Mouse (Mus musculus): Measurements from ENCODE around the gene Hdhd3. TPM values are rescaled to one million over a fixed set of nuclear protein-coding genes. Genes with fewer than 3 reads are reported as not detected.

Gene Hdhd3
- polyA plus RNA-seq, 1 experiment = 0.46 TPM

GRCm38 (mm10) chr4:62514995-62515394, 11.7 kb upstream of the Hdhd3 start:
- no peak overlapping the region for H3K27ac ChIP-seq (ENCODE audit: insufficient read depth, low read depth, low read length)

GRCm38 (mm10) chr4:62513998-62514506, 10.8 kb upstream of the Hdhd3 start:
- Histone ChIP-seq H3K4me1 (ENCODE audit: control insufficient read depth, insufficient read depth, low read length) (peaks cover 14% of the 10 kb centered on the region), H3K4me3 (ENCODE audit: insufficient read depth, low read length) (no peak overlapping the region), H3K27ac (ENCODE audit: insufficient read depth, low read depth, low read length) (no peak overlapping the region)

More at GRCm38 (mm10) chr4:62514995-62515394, 11.7 kb upstream of the Hdhd3 start:
- peaks cover 14% of the 10 kb centered on the region for H3K4me1 ChIP-seq (ENCODE audit: control insufficient read depth, insufficient read depth, low read length)
- H3K4me3 ChIP-seq (ENCODE audit: insufficient read depth, low read length) = no peak overlapping the region
- TF ChIP-seq POLR2A (IDR thresholded peaks at IDR 0.05; ENCODE audit: borderline replicate concordance, low read depth, low read length) = no peak
- no peak for TF ChIP-seq CTCF (IDR thresholded peaks at IDR 0.05; ENCODE audit: low read depth, low read length)

GRCm38 (mm10) chr4:62509946-62510345, 6.7 kb upstream of the Hdhd3 start:
- Histone ChIP-seq H3K4me3 (ENCODE audit: insufficient read depth, low read length) (no peak overlapping the region), H3K27ac (ENCODE audit: insufficient read depth, low read depth, low read length) (no peak overlapping the region), H3K4me1 (ENCODE audit: control insufficient read depth, insufficient read depth, low read length) (no peaks in the 10 kb centered on the region)
- TF ChIP-seq CTCF (IDR thresholded peaks at IDR 0.05; ENCODE audit: low read depth, low read length) (no peak), POLR2A (IDR thresholded peaks at IDR 0.05; ENCODE audit: borderline replicate concordance, low read depth, low read length) (no peak)

More at GRCm38 (mm10) chr4:62513998-62514506, 10.8 kb upstream of the Hdhd3 start:
- TF ChIP-seq POLR2A (IDR thresholded peaks at IDR 0.05; ENCODE audit: borderline replicate concordance, low read depth, low read length) (no peak), CTCF (IDR thresholded peaks at IDR 0.05; ENCODE audit: low read depth, low read length) (no peak)

DNA sequence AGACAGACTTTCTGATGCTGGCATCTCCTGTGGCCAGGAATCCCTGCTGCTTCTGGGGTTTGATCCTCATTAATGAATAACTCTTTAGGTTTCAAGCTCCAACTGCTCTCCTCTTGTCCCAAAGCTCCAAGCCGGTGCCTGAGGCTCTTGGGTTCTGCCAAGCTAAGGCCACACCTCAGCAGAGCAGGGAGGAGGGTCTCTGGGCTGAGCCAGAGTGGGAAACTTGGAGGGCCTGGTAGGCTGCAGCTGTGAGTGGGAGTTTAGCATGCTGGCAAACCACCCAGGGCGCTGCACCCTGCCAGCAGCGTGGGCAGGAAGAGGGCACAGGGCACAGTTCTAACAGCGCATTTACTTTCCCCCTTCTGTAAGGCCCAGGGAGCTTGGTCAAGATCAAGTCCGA, 5.6 kb upstream of the Hdhd3 start:
- Histone ChIP-seq H3K4me3 (ENCODE audit: insufficient read depth, low read length) (no peak overlapping the region), H3K4me1 (ENCODE audit: control insufficient read depth, insufficient read depth, low read length) (no peaks in the 10 kb centered on the region), H3K27ac (ENCODE audit: insufficient read depth, low read depth, low read length) (no peak overlapping the region)
- no peak for TF ChIP-seq POLR2A (IDR thresholded peaks at IDR 0.05; ENCODE audit: borderline replicate concordance, low read depth, low read length)
- no peak for TF ChIP-seq CTCF (IDR thresholded peaks at IDR 0.05; ENCODE audit: low read depth, low read length)

GRCm38 (mm10) chr4:62506798-62507197, 3.5 kb upstream of the Hdhd3 start:
- Histone ChIP-seq H3K27ac (ENCODE audit: insufficient read depth, low read depth, low read length) (no peak overlapping the region), H3K4me3 (ENCODE audit: insufficient read depth, low read length) (no peak overlapping the region), H3K4me1 (ENCODE audit: control insufficient read depth, insufficient read depth, low read length) (0 out of 2 replicates have a peak, but pooled peaks cover 2% of the 10 kb centered on the region)
- TF ChIP-seq POLR2A (IDR thresholded peaks at IDR 0.05; ENCODE audit: borderline replicate concordance, low read depth, low read length) (no peak), CTCF (IDR thresholded peaks at IDR 0.05; ENCODE audit: low read depth, low read length) (no peak)

DNA sequence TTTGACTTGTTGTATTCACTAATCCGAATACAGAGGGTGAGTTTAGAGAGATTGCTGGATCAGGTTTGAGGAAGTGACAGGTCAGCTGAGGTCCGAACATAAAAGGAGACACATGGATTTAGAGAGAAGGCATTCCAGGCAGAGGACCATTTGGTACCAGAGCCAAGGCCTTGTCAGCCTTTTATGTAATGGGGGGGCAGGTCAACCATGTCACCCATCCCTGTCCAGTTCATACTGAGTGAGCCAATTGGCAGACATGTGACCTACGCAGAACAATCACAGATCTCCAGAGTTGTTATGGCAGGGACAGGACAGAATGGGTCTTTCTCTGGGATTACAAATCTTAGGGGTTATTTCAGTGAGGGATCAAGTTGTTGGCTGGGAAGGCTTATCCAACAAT, 2.7 kb upstream of the Hdhd3 start:
- Histone ChIP-seq H3K4me3 (ENCODE audit: insufficient read depth, low read length) (no peak overlapping the region), H3K4me1 (ENCODE audit: control insufficient read depth, insufficient read depth, low read length) (0 out of 2 replicates have a peak, but pooled peaks cover 4% of the 10 kb centered on the region), H3K27ac (ENCODE audit: insufficient read depth, low read depth, low read length) (no peak overlapping the region)
- no peak for TF ChIP-seq CTCF (IDR thresholded peaks at IDR 0.05; ENCODE audit: low read depth, low read length)
- no peak for TF ChIP-seq POLR2A (IDR thresholded peaks at IDR 0.05; ENCODE audit: borderline replicate concordance, low read depth, low read length)

- Histone ChIP-seq H3K4me1 (ENCODE audit: control insufficient read depth, insufficient read depth, low read length) (0 out of 2 replicates have a peak, but pooled peaks cover 4% of the 10 kb centered on the region), H3K4me3 (ENCODE audit: insufficient read depth, low read length) (no peak overlapping the region), H3K27ac (ENCODE audit: insufficient read depth, low read depth, low read length) (no peak overlapping the region)
- no peak for TF ChIP-seq CTCF (IDR thresholded peaks at IDR 0.05; ENCODE audit: low read depth, low read length)
- TF ChIP-seq POLR2A (IDR thresholded peaks at IDR 0.05; ENCODE audit: borderline replicate concordance, low read depth, low read length) = no peak
Observed at GRCm38 (mm10) chr4:62502969-62503368, 298 bp downstream of the Hdhd3 start.

DNA sequence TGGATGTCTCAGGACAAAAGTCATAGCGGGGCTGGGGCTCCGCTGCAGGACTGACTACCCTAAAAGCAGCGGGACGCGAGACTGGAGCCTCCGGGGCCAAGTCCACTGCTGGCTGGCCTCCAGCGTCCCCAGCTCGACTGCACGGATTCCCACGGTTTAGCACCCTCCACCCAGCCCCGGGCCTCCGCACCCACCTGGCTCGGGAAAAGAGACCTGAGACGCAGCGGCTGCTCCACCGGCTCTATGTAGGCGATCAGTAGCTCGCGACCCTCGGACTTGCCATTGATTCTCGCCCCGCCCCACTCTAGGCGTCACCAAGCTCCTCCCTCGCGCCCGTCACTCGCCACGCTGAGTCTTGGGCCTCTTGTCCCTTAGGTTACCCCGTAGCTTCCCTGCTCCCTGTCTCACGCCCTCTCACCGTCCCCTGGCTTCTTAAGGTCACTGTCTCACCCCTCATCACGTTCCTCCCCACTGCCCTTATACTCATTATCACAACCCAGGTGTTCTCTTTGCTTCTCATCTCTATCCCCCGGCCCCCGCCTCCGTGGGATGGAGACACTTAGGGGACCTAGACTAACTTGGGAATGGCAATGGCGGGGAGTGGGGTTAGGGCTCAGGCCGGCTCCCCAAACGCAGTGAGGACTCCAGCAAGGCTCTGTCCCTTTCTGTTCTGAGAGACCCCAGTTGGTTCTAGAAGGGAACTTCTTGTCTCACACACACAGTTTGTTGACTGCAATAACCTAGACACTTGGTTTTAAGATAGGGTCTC, 1.1 kb downstream of the Hdhd3 start:
- Histone ChIP-seq H3K4me1 (ENCODE audit: control insufficient read depth, insufficient read depth, low read length) (0 out of 2 replicates have a peak, but pooled peaks cover 4% of the 10 kb centered on the region), H3K27ac (ENCODE audit: insufficient read depth, low read depth, low read length) (no peak overlapping the region), H3K4me3 (ENCODE audit: insufficient read depth, low read length) (peak overlapping the region; percentile 79)
- TF ChIP-seq POLR2A (IDR thresholded peaks at IDR 0.05; ENCODE audit: borderline replicate concordance, low read depth, low read length) = 0 out of 2 replicates have a peak, but pooled peaks have one; percentile 35
- TF ChIP-seq CTCF (IDR thresholded peaks at IDR 0.05; ENCODE audit: low read depth, low read length) = no peak

- 0 out of 2 replicates have a peak, but pooled peaks cover 6% of the 10 kb centered on the region for H3K4me1 ChIP-seq (ENCODE audit: control insufficient read depth, insufficient read depth, low read length)
- peak overlapping the region; percentile 79 for H3K4me3 ChIP-seq (ENCODE audit: insufficient read depth, low read length)
- TF ChIP-seq POLR2A (IDR thresholded peaks at IDR 0.05; ENCODE audit: borderline replicate concordance, low read depth, low read length) = no peak
- no peak for TF ChIP-seq CTCF (IDR thresholded peaks at IDR 0.05; ENCODE audit: low read depth, low read length)
- no peak overlapping the region for H3K27ac ChIP-seq (ENCODE audit: insufficient read depth, low read depth, low read length)
Observed at GRCm38 (mm10) chr4:62501534-62501933, 1.7 kb downstream of the Hdhd3 start.

- no peak overlapping the region for H3K4me3 ChIP-seq (ENCODE audit: insufficient read depth, low read length)
- H3K27ac ChIP-seq (ENCODE audit: insufficient read depth, low read depth, low read length) = no peak overlapping the region
- no peak for TF ChIP-seq POLR2A (IDR thresholded peaks at IDR 0.05; ENCODE audit: borderline replicate concordance, low read depth, low read length)
- no peak for TF ChIP-seq CTCF (IDR thresholded peaks at IDR 0.05; ENCODE audit: low read depth, low read length)
- 0 out of 2 replicates have a peak, but pooled peaks cover 6% of the 10 kb centered on the region for H3K4me1 ChIP-seq (ENCODE audit: control insufficient read depth, insufficient read depth, low read length)
Observed at GRCm38 (mm10) chr4:62500799-62501198, 2.5 kb downstream of the Hdhd3 start.
